Mouse (Mus musculus) heart, adult 18-20 months (tissue): Measurements from ENCODE around the gene Spem1. TPM values are rescaled to one million over a fixed set of nuclear protein-coding genes. Genes with fewer than 3 reads are reported as not detected.
"Not testable (repeated sequence)": the region's sequence is repeated elsewhere in the genome, so short reads cannot be mapped to it uniquely, and the experiment has no call there.

Experiments used
- DNase-seq, 2 experiments: peaks; one replicate each; pipeline ENCODE4 v3.0.0; 2021 to 2022; ENCODE audit warnings: mixed read lengths in 1 of 2
- long read RNA-seq, 2 experiments: library from polyadenylated mRNA; stranded (forward); transcript quantifications; one replicate each; pipeline ENCODE4 v2.0.0; 2021
- total RNA-seq, 2 experiments: library from RNA; stranded (reverse); gene quantifications; 2 replicates each; pipeline ENCODE4 v1.2.3; 2021

The Spem1 gene
- not detected for total RNA-seq
- long read RNA-seq, experiment 1 = 0 reads
- long read RNA-seq, experiment 2 = 0 reads

GRCm38 (mm10) chr11:69822080-69822479, at the start of gene Spem1:
Gene Spem1 (minus strand): TSS chr11:69822180.
- DNase-seq = no peak

GRCm38 (mm10) chr11:69870289-69871069, 48.5 kb upstream of the Spem1 start:
- DNase-seq = no peak

- DNase-seq = no peak
Measured at GRCm38 (mm10) chr11:69867335-69867734, 45.4 kb upstream of the Spem1 start.

- DNase-seq = no peak
Measured at GRCm38 (mm10) chr11:69865561-69865960, 43.6 kb upstream of the Spem1 start.

GRCm38 (mm10) chr11:69864138-69864860, 42.3 kb upstream of the Spem1 start:
- DNase-seq = no peak

- not testable (repeated sequence) for DNase-seq
Measured at GRCm38 (mm10) chr11:69863729-69864128, 41.7 kb upstream of the Spem1 start.

- no peak for DNase-seq
Measured at GRCm38 (mm10) chr11:69858113-69858998, 36.4 kb upstream of the Spem1 start, which contains the start of gene Tnk1. Gene Tnk1 (minus strand): TSS chr11:69858730.

- peak in 1 of 2 experiments; percentile 50 for DNase-seq
Measured at GRCm38 (mm10) chr11:69855347-69855746, 33.4 kb upstream of the Spem1 start.

- DNase-seq = peak in 1 of 2 experiments; percentile 29
Measured at GRCm38 (mm10) chr11:69854680-69855079, 32.7 kb upstream of the Spem1 start.

- peak in 1 of 2 experiments; percentile 20 for DNase-seq
Measured at GRCm38 (mm10) chr11:69853994-69854393, 32.0 kb upstream of the Spem1 start.

- DNase-seq = no peak
Measured at GRCm38 (mm10) chr11:69850754-69851153, 28.8 kb upstream of the Spem1 start.

- no peak for DNase-seq
Measured at GRCm38 (mm10) chr11:69849884-69850283, 27.9 kb upstream of the Spem1 start.

GRCm38 (mm10) chr11:69849128-69849527, 27.1 kb upstream of the Spem1 start:
- peak in 1 of 2 experiments; percentile 62 for DNase-seq

GRCm38 (mm10) chr11:69848021-69848420, 26.0 kb upstream of the Spem1 start:
- DNase-seq = no peak

- peak; percentile 57 to 64 for DNase-seq
Measured at GRCm38 (mm10) chr11:69846738-69847688, 25.0 kb upstream of the Spem1 start.

GRCm38 (mm10) chr11:69846198-69846680, 24.3 kb upstream of the Spem1 start, which contains the start of gene Plscr3:
Gene Plscr3 (plus strand): TSS chr11:69846376.
- DNase-seq = peak; percentile 94 to 95

- DNase-seq = no peak
Measured at GRCm38 (mm10) chr11:69838714-69839104, 16.7 kb upstream of the Spem1 start.

- peak; percentile 97 to 99 for DNase-seq
Measured at GRCm38 (mm10) chr11:69837952-69838713, 16.2 kb upstream of the Spem1 start, which contains the start of gene Tmem256. Gene Tmem256 (plus strand): TSS chr11:69838514.

- no peak for DNase-seq
Measured at GRCm38 (mm10) chr11:69837604-69837951, 15.6 kb upstream of the Spem1 start, which contains the start of gene Nlgn2. Gene Nlgn2 (minus strand): TSS chr11:69837784.
